Mouse (Mus musculus) midbrain, embryonic 14.5 days (tissue): ENCODE data around the gene Cpt1a. TPM values are rescaled to one million over a fixed set of nuclear protein-coding genes. Genes with fewer than 3 reads are reported as not detected.

Experiments used
- ATAC-seq: fragments of 200-750 bp; cut with Nextera tagmentation; 2 replicates; pipeline ENCODE4 v1.8.0; 2017; ENCODE audit warnings: moderate number of reproducible peaks, moderate library complexity; ENCODE audit not compliant: low FRiP score, low TSS enrichment
- DNase-seq: peaks from one replicate; pipeline ENCODE4 v3.0.0-alpha.2; 2015
- H3K27ac ChIP-seq: fragments of 300-500 bp; sonication (generic); replicated peaks from 2 replicates; pipeline ENCODE4 v1.5.1; 2014; ENCODE audit warnings: mild to moderate bottlenecking, low read depth, low read length, moderate library complexity
- H3K27me3 ChIP-seq: fragments of 300-500 bp; sonication (generic); 2 replicates; pipeline ENCODE4 v1.6.1; 2014; ENCODE audit warnings: low read length, control low read depth, mixed read lengths; ENCODE audit not compliant: control insufficient read depth, insufficient read depth
- H3K36me3 ChIP-seq: fragments of 300-500 bp; sonication (generic); 2 replicates; pipeline ENCODE4 v1.6.1; 2014; ENCODE audit warnings: low read length, control low read depth; ENCODE audit not compliant: control insufficient read depth, insufficient read depth
- H3K4me1 ChIP-seq: fragments of 300-500 bp; sonication (generic); 2 replicates; pipeline ENCODE4 v1.6.1; 2014; ENCODE audit warnings: mild to moderate bottlenecking, antibody characterized with exemption, low read length, control low read depth; ENCODE audit not compliant: control insufficient read depth, insufficient read depth
- H3K4me2 ChIP-seq: fragments of 300-500 bp; sonication (generic); 2 replicates; pipeline ENCODE4 v1.6.1; 2014; ENCODE audit warnings: mild to moderate bottlenecking, low read length, moderate library complexity
- H3K4me3 ChIP-seq: fragments of 300-500 bp; sonication (generic); replicated peaks from 2 replicates; pipeline ENCODE4 v1.5.1; 2014; ENCODE audit warnings: low read depth, low read length
- H3K9ac ChIP-seq: fragments of 300-500 bp; sonication (generic); replicated peaks from 2 replicates; pipeline ENCODE4 v1.6.1; 2014; ENCODE audit warnings: mild to moderate bottlenecking, low read length, moderate library complexity
- H3K9me3 ChIP-seq: fragments of 300-500 bp; sonication (generic); 2 replicates; pipeline ENCODE4 v1.6.1; 2016; ENCODE audit warnings: low read length, control low read depth, mixed read lengths; ENCODE audit not compliant: control insufficient read depth
- WGBS: fragments of 180-500 bp; shearing (Covaris S2); extraction: QIAGEN DNeasy Blood & Tissue Kit; methylation state at CpG from one replicate; pipeline ENCODE4 v1.1.7; 2014; 5-methylcytosine and 5-hydroxymethylcytosine counted together
- polyA plus RNA-seq: library from polyadenylated mRNA; unstranded; fragments of >200 nt; fragmentation: Nextera tagmentation; extraction: Ambion mirVana; gene quantifications from 2 replicates; pipeline ENCODE4 v1.2.1, GENCODE M21; 2014

The Cpt1a gene
- polyA plus RNA-seq, 1 experiment from 2014 or later: 19.2 TPM

DNA sequence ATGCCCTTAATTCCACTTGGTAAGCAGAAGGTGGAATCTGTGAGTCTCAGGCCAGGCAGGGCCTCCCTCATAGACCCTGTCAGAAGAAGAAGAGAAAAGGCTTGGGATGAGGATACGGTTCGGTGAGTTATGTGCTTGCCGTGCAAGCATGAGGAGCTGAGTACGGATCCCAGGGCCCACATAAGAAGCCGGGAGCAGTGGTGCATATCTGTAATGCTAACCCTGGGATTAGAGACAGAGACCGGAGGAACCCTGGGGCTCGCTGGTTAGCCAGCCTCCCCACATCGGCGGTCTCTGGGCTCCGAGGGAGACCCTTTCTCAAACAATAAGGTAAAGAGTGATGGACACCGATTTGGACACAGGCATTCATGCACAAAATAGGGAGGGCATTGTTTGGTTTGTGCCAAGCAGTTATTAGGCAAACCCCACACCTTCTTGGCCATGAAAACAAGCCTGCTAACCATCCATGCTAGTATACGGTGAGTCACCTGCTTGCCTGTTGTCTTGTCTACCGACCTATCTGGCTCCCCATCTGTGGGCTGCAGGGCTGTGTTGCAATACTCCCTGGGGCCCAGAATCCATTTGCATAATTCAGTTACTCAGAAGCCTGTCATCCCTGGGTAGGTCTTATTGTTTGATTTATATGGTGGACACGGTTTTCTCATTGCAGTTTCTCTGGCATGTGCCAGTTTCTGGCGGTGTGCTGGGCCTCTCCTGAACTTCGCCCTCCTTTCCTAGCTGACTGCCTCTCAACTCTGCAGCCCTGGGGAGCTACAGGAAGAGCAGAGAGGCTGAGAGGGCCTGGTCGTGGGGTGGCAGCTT, 11.8 kb downstream of the Cpt1a start:
- Histone ChIP-seq H3K9ac (no peak overlapping the region; the same call in 1 of the 2 replicates), H3K27me3 (no peaks in the 10 kb centered on the region), H3K4me1 (peaks cover 14% of the 10 kb centered on the region), H3K4me3 (no peak overlapping the region), H3K4me2 (no peak overlapping the region), H3K27ac (peak overlapping the region; percentile 28), H3K9me3 (no peaks in the 10 kb centered on the region), H3K36me3 (no peaks in the 10 kb centered on the region)
- peak; percentile 40; the same call in 1 of the 2 replicates for ATAC-seq
- DNase-seq: peak; percentile 54
- 17% methylated on average over 17 of the region's 17 CpGs for WGBS

DNA sequence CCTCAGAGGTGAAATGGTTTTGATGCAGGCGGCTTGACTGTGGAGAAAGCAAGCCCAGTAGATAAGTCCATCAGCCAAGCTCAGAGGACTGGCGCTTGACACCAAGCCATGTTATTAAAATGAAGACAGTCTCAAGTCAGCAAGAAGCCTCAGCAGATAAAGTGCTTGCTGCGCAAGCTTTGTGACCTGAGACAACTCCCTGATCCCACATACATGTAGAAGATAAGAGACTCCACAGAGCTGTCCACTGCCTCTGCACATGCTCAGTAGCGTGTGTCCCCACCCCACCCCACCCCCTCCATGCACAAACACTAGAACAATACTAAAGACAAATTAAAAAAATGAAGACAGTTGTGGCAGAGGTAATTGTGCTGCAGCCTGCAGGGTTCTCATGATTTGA, 12.4 kb downstream of the Cpt1a start:
- Histone ChIP-seq H3K9me3 (no peaks in the 10 kb centered on the region), H3K4me2 (no peak overlapping the region), H3K4me1 (peaks cover 14% of the 10 kb centered on the region), H3K36me3 (no peaks in the 10 kb centered on the region), H3K9ac (no peak overlapping the region), H3K27ac (peak overlapping the region; percentile 28; the same call in 1 of the 2 replicates), H3K27me3 (no peaks in the 10 kb centered on the region), H3K4me3 (no peak overlapping the region)
- 62% methylated on average over 4 of the region's 4 CpGs for WGBS
- ATAC-seq: no peak
- DNase-seq: no peak

DNA sequence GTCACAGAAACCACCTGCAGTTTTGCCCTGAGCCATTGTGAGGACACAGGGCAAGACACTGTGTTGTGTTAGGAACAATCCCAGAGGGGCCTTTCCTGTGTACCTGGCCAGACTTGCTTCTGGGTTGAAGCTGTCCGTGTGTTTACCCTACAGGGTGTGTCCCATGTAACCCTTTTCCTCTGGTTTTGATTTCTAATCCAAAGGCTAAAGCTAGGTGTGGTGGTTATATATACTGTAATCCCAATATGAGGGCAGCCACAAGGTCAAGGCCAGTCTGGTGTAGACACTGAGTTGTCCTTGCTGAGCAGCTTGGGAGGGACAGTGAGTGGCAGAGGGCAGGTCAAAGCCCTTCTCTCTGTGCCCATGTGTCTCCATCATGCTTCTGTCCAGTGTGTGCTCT, 13.8 kb downstream of the Cpt1a start:
- no peaks in the 10 kb centered on the region for H3K36me3 ChIP-seq
- H3K9ac ChIP-seq: no peak overlapping the region
- ATAC-seq (no peak), DNase-seq (no peak)
- H3K27ac ChIP-seq: no peak overlapping the region
- no peaks in the 10 kb centered on the region for H3K9me3 ChIP-seq
- H3K27me3 ChIP-seq: no peaks in the 10 kb centered on the region
- WGBS: 93% methylated on average over 1 of the region's 1 CpGs
- H3K4me2 ChIP-seq: no peak overlapping the region
- H3K4me1 ChIP-seq: peaks cover 14% of the 10 kb centered on the region
- H3K4me3 ChIP-seq: no peak overlapping the region

- no peaks in the 10 kb centered on the region for H3K9me3 ChIP-seq
- no peak overlapping the region for H3K27ac ChIP-seq
- no peak overlapping the region for H3K9ac ChIP-seq
- ATAC-seq: no peak
- WGBS: 70% methylated on average over 8 of the region's 8 CpGs
- H3K4me3 ChIP-seq: no peak overlapping the region
- DNase-seq: no peak
- H3K4me2 ChIP-seq: no peak overlapping the region
- H3K4me1 ChIP-seq: peaks cover 14% of the 10 kb centered on the region
- no peaks in the 10 kb centered on the region for H3K36me3 ChIP-seq
- H3K27me3 ChIP-seq: no peaks in the 10 kb centered on the region
These were observed 14.5 kb downstream of the Cpt1a start for GRCm38 (mm10) chr19:3336485-3337255.

DNA sequence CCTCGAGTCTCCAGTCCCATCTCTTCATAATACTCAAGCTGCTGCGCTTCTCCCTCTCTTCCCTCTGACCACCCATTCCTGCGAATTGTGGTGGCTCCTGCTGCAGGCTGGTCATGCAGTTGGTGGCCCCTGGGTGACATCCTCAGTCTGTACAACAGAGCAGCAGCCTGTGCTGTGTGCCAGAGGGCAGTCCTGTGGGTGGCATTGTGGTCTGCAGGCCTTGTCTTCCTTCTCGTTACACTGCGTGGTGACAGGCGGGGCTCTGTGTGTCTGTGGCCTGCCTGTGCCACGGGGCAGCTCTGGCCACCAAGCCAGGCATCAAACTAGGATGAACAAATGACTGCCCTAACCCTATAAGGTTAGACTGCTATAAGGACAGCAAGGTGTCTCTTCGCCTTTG, 17.1 kb downstream of the Cpt1a start:
- H3K4me3 ChIP-seq: no peak overlapping the region
- H3K9me3 ChIP-seq: no peaks in the 10 kb centered on the region
- H3K36me3 ChIP-seq: no peaks in the 10 kb centered on the region
- no peak overlapping the region for H3K4me2 ChIP-seq
- 87% methylated on average over 8 of the region's 8 CpGs for WGBS
- no peak overlapping the region for H3K9ac ChIP-seq
- DNase-seq (no peak), ATAC-seq (no peak)
- H3K4me1 ChIP-seq: peaks cover 7% of the 10 kb centered on the region
- H3K27ac ChIP-seq: no peak overlapping the region
- H3K27me3 ChIP-seq: no peaks in the 10 kb centered on the region

DNA sequence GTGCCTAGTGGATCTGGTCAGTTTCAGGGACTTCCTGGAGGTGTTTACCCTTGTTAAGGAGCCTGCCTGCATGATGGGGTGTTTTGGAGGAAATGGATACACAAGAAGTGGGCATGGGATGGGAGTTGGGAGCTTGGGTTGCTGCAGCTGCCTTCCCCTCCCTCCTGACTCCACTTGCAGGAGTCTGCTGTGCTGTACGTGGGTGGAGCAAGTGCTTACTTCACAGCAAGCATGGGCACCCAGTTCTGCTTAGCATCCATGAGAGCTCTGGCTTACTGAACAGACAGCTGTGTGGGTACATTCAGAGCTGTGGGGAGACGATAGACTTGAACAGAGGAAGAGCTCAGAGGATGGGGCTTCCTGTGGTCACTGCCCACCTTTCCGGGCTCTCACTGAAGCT, 18.9 kb downstream of the Cpt1a start:
- Histone ChIP-seq H3K36me3 (no peaks in the 10 kb centered on the region), H3K27ac (no peak overlapping the region), H3K4me2 (no peak overlapping the region), H3K27me3 (no peaks in the 10 kb centered on the region), H3K9ac (no peak overlapping the region), H3K4me3 (no peak overlapping the region), H3K4me1 (no peaks in the 10 kb centered on the region), H3K9me3 (no peaks in the 10 kb centered on the region)
- 82% methylated on average over 3 of the region's 3 CpGs for WGBS
- ATAC-seq: no peak
- DNase-seq: no peak

DNA sequence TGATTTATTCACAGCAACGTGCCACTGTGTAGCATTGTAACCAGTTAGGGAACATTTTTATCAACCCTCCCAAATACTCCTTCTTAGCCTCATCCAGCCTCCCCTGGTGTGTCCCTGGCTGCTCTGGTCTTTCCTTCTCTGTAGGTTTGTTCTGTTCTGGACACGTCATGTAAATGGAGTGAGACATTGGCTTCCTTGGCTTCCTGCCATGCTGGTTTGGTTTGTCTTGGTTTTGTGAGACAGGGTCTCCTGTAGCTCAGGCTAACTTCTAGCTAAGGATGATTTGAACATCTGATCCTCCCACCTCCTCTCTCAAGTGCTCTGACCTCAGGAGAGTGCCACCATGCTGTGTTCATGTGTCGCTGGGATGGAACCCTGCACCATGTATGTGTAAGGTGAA, 21.8 kb downstream of the Cpt1a start:
- WGBS: 67% methylated on average over 3 of the region's 3 CpGs
- Histone ChIP-seq H3K4me1 (no peaks in the 10 kb centered on the region), H3K9me3 (no peaks in the 10 kb centered on the region; the same call in 1 of the 2 replicates), H3K9ac (no peak overlapping the region), H3K4me2 (no peak overlapping the region), H3K27ac (no peak overlapping the region), H3K4me3 (no peak overlapping the region), H3K36me3 (no peaks in the 10 kb centered on the region), H3K27me3 (no peaks in the 10 kb centered on the region)
- DNase-seq: no peak
- no peak for ATAC-seq

- WGBS: 83% methylated on average over 8 of the region's 8 CpGs
- Histone ChIP-seq H3K27ac (no peak overlapping the region), H3K4me1 (no peaks in the 10 kb centered on the region), H3K4me3 (no peak overlapping the region), H3K36me3 (no peaks in the 10 kb centered on the region), H3K27me3 (no peaks in the 10 kb centered on the region), H3K9me3 (no peaks in the 10 kb centered on the region; the same call in 1 of the 2 replicates), H3K9ac (no peak overlapping the region), H3K4me2 (no peak overlapping the region)
- DNase-seq: no peak
- ATAC-seq: no peak
These were observed 22.8 kb downstream of the Cpt1a start for GRCm38 (mm10) chr19:3344636-3345544.
